Mouse (Mus musculus): ENCODE data around the gene Rufy3. TPM values are rescaled to one million over a fixed set of nuclear protein-coding genes. Genes with fewer than 3 reads are reported as not detected.
"Not testable (repeated sequence)": the region's sequence is repeated elsewhere in the genome, so short reads cannot be mapped to it uniquely, and the experiment has no call there.

Rufy3 gene
- polyA plus RNA-seq (2015; fragmentation: Nextera tagmentation; extraction: Ambion mirVana) = 304 and 317 TPM in 2 replicates

- Histone ChIP-seq H3K4me1 (replicated peaks) (peaks cover 20% of the 10 kb centered on the region), H3K9me3 (no peaks in the 10 kb centered on the region), H3K4me2 (replicated peaks) (peak within 1 kb of the TSS; percentile 53), H3K27me3 (no peaks in the 10 kb centered on the region), H3K9ac (replicated peaks) (peak within 1 kb of the TSS; percentile 93), H3K4me3 (replicated peaks) (peak within 1 kb of the TSS; percentile 91), H3K27ac (peak within 1 kb of the TSS; percentile 94), H3K36me3 (0 out of 2 replicates have a peak, but pooled peaks cover 4% of the 10 kb centered on the region)
- peak; percentile 88 for ATAC-seq
- WGBS = 1% methylated on average over 58 of the region's 71 CpGs
These were observed at the start of gene Rufy3 for GRCm38 (mm10) chr5:88564501-88565147. TSS of gene Rufy3 (plus strand) at chr5:88565040.

- no peak overlapping the region for H3K4me2 ChIP-seq (replicated peaks)
- no peaks in the 10 kb centered on the region for H3K4me1 ChIP-seq (replicated peaks)
- no peaks in the 10 kb centered on the region for H3K27me3 ChIP-seq
- H3K4me3 ChIP-seq (replicated peaks) = no peak overlapping the region
- H3K9ac ChIP-seq (replicated peaks) = no peak overlapping the region
- no peaks in the 10 kb centered on the region for H3K9me3 ChIP-seq
- WGBS = 6% methylated on average over 2 of the region's 2 CpGs
- 0 out of 2 replicates have a peak, but pooled peaks have one; percentile 37 for ATAC-seq
- no peak overlapping the region for H3K27ac ChIP-seq
- H3K36me3 ChIP-seq = no peaks in the 10 kb centered on the region
These were observed 45.6 kb upstream of the Rufy3 start for GRCm38 (mm10) chr5:88519232-88519631.

- Histone ChIP-seq H3K27me3 (no peaks in the 10 kb centered on the region), H3K4me1 (replicated peaks) (no peaks in the 10 kb centered on the region), H3K36me3 (no peaks in the 10 kb centered on the region), H3K9ac (replicated peaks) (no peak within 1 kb of the TSS), H3K27ac (no peak within 1 kb of the TSS), H3K9me3 (no peaks in the 10 kb centered on the region), H3K4me3 (replicated peaks) (no peak within 1 kb of the TSS), H3K4me2 (replicated peaks) (no peak within 1 kb of the TSS)
- WGBS = 91% methylated on average over 3 of the region's 3 CpGs
- ATAC-seq = no peak
These were observed 37.2 kb upstream of the Rufy3 start, which contains the start of gene Jchain for GRCm38 (mm10) chr5:88527657-88528056. TSS of gene Jchain (minus strand) at chr5:88527891.

GRCm38 (mm10) chr5:88530908-88531307 lies 33.9 kb upstream of the Rufy3 start:
- Histone ChIP-seq H3K4me3 (replicated peaks) (no peak overlapping the region), H3K9me3 (no peaks in the 10 kb centered on the region), H3K27me3 (no peaks in the 10 kb centered on the region), H3K27ac (no peak overlapping the region), H3K4me2 (replicated peaks) (no peak overlapping the region), H3K36me3 (no peaks in the 10 kb centered on the region), H3K4me1 (replicated peaks) (no peaks in the 10 kb centered on the region), H3K9ac (replicated peaks) (no peak overlapping the region)
- 66% methylated on average over 1 of the region's 1 CpGs for WGBS
- no peak for ATAC-seq

- no peak overlapping the region for H3K4me2 ChIP-seq (replicated peaks)
- no peaks in the 10 kb centered on the region for H3K27me3 ChIP-seq
- no peak overlapping the region for H3K27ac ChIP-seq
- H3K4me3 ChIP-seq (replicated peaks) = no peak overlapping the region
- 72% methylated on average over 3 of the region's 3 CpGs for WGBS
- no peak overlapping the region for H3K9ac ChIP-seq (replicated peaks)
- H3K4me1 ChIP-seq (replicated peaks) = no peaks in the 10 kb centered on the region
- no peak for ATAC-seq
- H3K9me3 ChIP-seq = no peaks in the 10 kb centered on the region
- H3K36me3 ChIP-seq = no peaks in the 10 kb centered on the region
These were observed 30.1 kb upstream of the Rufy3 start for GRCm38 (mm10) chr5:88534697-88535096.

- Histone ChIP-seq H3K4me3 (replicated peaks) (no peak overlapping the region), H3K4me1 (replicated peaks) (no peaks in the 10 kb centered on the region), H3K27me3 (no peaks in the 10 kb centered on the region), H3K36me3 (no peaks in the 10 kb centered on the region), H3K27ac (no peak overlapping the region), H3K4me2 (replicated peaks) (no peak overlapping the region), H3K9me3 (no peaks in the 10 kb centered on the region), H3K9ac (replicated peaks) (no peak overlapping the region)
- ATAC-seq = no peak
These were observed 24.0 kb upstream of the Rufy3 start for GRCm38 (mm10) chr5:88540845-88541244.

GRCm38 (mm10) chr5:88542651-88543282 lies 22.1 kb upstream of the Rufy3 start:
- peak; percentile 80 for ATAC-seq

GRCm38 (mm10) chr5:88544411-88544810 lies 20.4 kb upstream of the Rufy3 start:
- WGBS = 94% methylated on average over 1 of the region's 1 CpGs
- H3K4me1 ChIP-seq (replicated peaks) = not testable (repeated sequence)

More at GRCm38 (mm10) chr5:88542651-88543282, 22.1 kb upstream of the Rufy3 start:
- Histone ChIP-seq H3K4me3 (replicated peaks) (no peak overlapping the region), H3K4me1 (replicated peaks) (no peaks in the 10 kb centered on the region), H3K36me3 (no peaks in the 10 kb centered on the region), H3K9ac (replicated peaks) (no peak overlapping the region), H3K9me3 (no peaks in the 10 kb centered on the region), H3K27ac (no peak overlapping the region), H3K27me3 (no peaks in the 10 kb centered on the region), H3K4me2 (replicated peaks) (no peak overlapping the region)
- WGBS = 70% methylated on average over 5 of the region's 5 CpGs

GRCm38 (mm10) chr5:88545536-88545935 lies 19.3 kb upstream of the Rufy3 start:
- 81% methylated on average over 7 of the region's 7 CpGs for WGBS
- Histone ChIP-seq H3K4me3 (replicated peaks) (no peak overlapping the region), H3K9me3 (no peaks in the 10 kb centered on the region), H3K4me2 (replicated peaks) (no peak overlapping the region), H3K4me1 (replicated peaks) (no peaks in the 10 kb centered on the region), H3K27me3 (no peaks in the 10 kb centered on the region), H3K36me3 (no peaks in the 10 kb centered on the region), H3K27ac (no peak overlapping the region), H3K9ac (replicated peaks) (no peak overlapping the region)
- ATAC-seq = no peak

More at GRCm38 (mm10) chr5:88544411-88544810, 20.4 kb upstream of the Rufy3 start:
- ATAC-seq; H3K9ac ChIP-seq (replicated peaks); H3K9me3 ChIP-seq; H3K36me3 ChIP-seq; H3K4me3 ChIP-seq (replicated peaks); H3K27ac ChIP-seq; H3K4me2 ChIP-seq (replicated peaks); H3K27me3 ChIP-seq: not testable (repeated sequence)

- Histone ChIP-seq H3K4me1 (replicated peaks) (peaks cover 26% of the 10 kb centered on the region), H3K9ac (replicated peaks) (peak overlapping the region; percentile 76), H3K4me2 (replicated peaks) (peak overlapping the region; percentile 65), H3K4me3 (replicated peaks) (peak overlapping the region; percentile 93), H3K36me3 (peaks cover 4% of the 10 kb centered on the region; the same call in 1 of the 2 replicates), H3K9me3 (no peaks in the 10 kb centered on the region), H3K27me3 (no peaks in the 10 kb centered on the region), H3K27ac (peak overlapping the region; percentile 88)
- 8% methylated on average over 29 of the region's 29 CpGs for WGBS
- ATAC-seq = peak; percentile 32
These were observed 11.4 kb upstream of the Rufy3 start for GRCm38 (mm10) chr5:88553271-88554085.

GRCm38 (mm10) chr5:88554086-88554886 lies 10.6 kb upstream of the Rufy3 start, which contains the start of gene Utp3:
TSS of gene Utp3 (plus strand) at chr5:88554462.
- Histone ChIP-seq H3K9me3 (no peaks in the 10 kb centered on the region), H3K36me3 (peaks cover 4% of the 10 kb centered on the region; the same call in 1 of the 2 replicates), H3K4me3 (replicated peaks) (peak within 1 kb of the TSS; percentile 93), H3K4me1 (replicated peaks) (peaks cover 26% of the 10 kb centered on the region), H3K9ac (replicated peaks) (peak within 1 kb of the TSS; percentile 91), H3K4me2 (replicated peaks) (peak within 1 kb of the TSS; percentile 97), H3K27me3 (no peaks in the 10 kb centered on the region), H3K27ac (peak within 1 kb of the TSS; percentile 88)
- peak; percentile 98 for ATAC-seq
- WGBS = under 1% methylated on average over 74 of the region's 76 CpGs

All from midbrain, embryonic 13.5 days (tissue).